Mouse (Mus musculus): ENCODE results near the gene Acer3. TPM values are rescaled to one million over a fixed set of nuclear protein-coding genes. Genes with fewer than 3 reads are reported as not detected.

Gene Acer3
- total and polyA plus RNA-seq, 2 experiments from 2014 or later: 18.1 to 26.8 TPM

DNA sequence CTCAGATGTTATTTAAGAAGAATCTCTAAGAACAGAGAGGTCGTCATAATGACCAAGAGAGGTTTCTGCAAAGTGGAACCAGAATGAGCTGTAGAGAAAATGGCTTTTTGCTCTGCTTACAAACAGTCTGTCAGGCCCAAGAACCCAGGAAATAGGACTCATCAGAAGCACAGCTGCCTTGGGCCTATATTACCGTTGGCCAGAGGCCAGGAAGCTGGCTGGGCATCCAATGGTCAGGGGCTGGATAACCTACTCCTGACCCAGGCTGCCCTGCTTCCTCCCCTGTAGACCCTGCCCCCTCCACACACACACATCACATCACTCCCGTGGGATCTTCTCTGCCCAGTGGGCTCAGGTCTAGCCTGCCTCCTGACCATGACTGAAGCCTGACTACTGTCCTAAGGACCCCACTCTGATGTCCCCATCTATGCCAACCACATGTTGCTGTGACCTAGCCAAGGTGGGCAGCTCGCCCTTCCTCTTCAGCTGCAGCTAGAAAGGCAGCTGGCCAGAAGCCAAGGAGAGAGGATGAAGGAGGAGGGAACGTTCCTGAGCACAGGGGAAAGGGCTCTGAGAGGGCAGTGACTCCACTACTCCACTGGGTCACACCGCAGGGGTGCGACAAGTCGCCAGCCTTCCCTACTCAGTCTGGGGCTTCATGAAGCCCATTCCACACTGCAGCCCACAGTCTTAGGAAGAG lies 160.8 kb downstream of the Acer3 start:
- no peak overlapping the region for H3K4me2 ChIP-seq (ENCODE audit: low read depth, low read length)
- no peaks in the 10 kb centered on the region for H3K36me3 ChIP-seq (ENCODE audit: insufficient read depth, low read length)
- TF ChIP-seq CTCF (IDR thresholded peaks at IDR 0.05; ENCODE audit: low read depth): no peak
- no peak overlapping the region for H3K9ac ChIP-seq (replicated peaks; ENCODE audit: low read length)
- H3K4me3 ChIP-seq (ENCODE audit: low read length): no peak overlapping the region
- peak; percentile 42 for DNase-seq (ENCODE audit: low spot score)
- WGBS: 49% methylated on average over 8 of the region's 8 CpGs
- peaks cover 18% of the 10 kb centered on the region for H3K4me1 ChIP-seq (ENCODE audit: insufficient read depth, low read length)
- no peak overlapping the region; the same call in 1 of the 2 replicates for H3K27ac ChIP-seq
- H3K27me3 ChIP-seq (ENCODE audit: insufficient read depth, low read length): no peaks in the 10 kb centered on the region
- ATAC-seq: no peak
- H3K9me3 ChIP-seq (ENCODE audit: low read length): no peaks in the 10 kb centered on the region

DNA sequence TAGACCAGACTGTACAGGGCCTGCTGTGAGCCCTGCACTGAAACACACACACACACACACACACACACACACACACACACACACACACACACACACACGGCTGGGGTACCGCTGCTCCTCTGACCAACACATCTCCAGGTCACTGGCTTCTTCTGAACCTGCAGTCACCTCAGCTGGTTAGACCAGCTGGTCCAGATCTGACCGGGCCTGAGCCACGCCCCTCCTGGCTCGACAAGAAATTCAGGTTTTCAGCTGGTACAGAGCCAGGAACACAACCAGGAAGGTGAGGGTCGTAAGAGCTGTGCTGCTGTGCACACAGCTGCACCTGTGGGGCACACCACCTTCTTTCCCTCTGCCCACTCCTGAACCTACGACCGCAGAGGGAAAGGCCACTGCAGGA lies 162.5 kb downstream of the Acer3 start:
- no peaks in the 10 kb centered on the region for H3K36me3 ChIP-seq (ENCODE audit: insufficient read depth, low read length)
- ATAC-seq (no peak), DNase-seq (ENCODE audit: low spot score) (no peak)
- H3K27ac ChIP-seq: no peak overlapping the region
- no peak overlapping the region for H3K4me3 ChIP-seq (ENCODE audit: low read length)
- WGBS: 61% methylated on average over 8 of the region's 8 CpGs
- H3K9me3 ChIP-seq (ENCODE audit: low read length): no peaks in the 10 kb centered on the region
- peaks cover 13% of the 10 kb centered on the region for H3K4me1 ChIP-seq (ENCODE audit: insufficient read depth, low read length)
- TF ChIP-seq CTCF (IDR thresholded peaks at IDR 0.05; ENCODE audit: low read depth): no peak
- no peaks in the 10 kb centered on the region for H3K27me3 ChIP-seq (ENCODE audit: insufficient read depth, low read length)
- H3K4me2 ChIP-seq (ENCODE audit: low read depth, low read length): no peak overlapping the region
- H3K9ac ChIP-seq (replicated peaks; ENCODE audit: low read length): no peak overlapping the region

DNA sequence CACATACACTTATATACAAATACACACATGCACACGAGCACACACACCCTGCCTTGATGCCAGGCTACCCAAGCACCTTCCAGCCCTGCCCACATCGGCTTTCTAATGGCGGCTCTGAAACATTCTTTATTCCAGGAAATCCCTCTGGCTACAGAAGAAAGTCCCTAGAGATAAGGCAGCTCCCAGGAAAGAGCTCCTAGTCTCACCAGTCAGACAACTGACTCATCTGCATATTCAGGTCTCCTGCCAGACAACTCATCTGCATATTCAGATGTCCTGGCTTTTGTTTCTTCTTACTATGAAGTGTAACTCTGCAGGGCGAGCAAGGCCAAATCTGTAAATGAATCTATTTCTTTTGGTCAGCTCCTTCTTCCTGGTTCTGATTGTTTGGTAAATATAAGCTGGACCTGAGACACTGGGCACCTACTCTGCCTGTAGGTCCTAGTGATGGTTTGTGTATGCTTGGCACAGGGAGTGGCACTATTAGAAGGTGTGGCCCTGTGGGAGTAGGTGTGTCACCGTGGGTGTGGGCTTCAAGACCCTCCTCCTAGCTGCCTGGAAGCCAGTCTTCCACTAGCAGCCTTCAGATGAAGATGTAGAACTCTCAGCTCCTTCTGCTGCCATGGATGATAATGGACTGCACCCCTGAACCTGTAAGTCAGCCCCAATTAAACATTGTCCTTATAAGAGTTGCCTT lies 163.2 kb downstream of the Acer3 start:
- Histone ChIP-seq H3K4me1 (ENCODE audit: insufficient read depth, low read length) (peaks cover 13% of the 10 kb centered on the region), H3K36me3 (ENCODE audit: insufficient read depth, low read length) (no peaks in the 10 kb centered on the region), H3K4me2 (ENCODE audit: low read depth, low read length) (no peak overlapping the region), H3K4me3 (ENCODE audit: low read length) (no peak overlapping the region), H3K9ac (replicated peaks; ENCODE audit: low read length) (no peak overlapping the region), H3K27ac (no peak overlapping the region), H3K27me3 (ENCODE audit: insufficient read depth, low read length) (no peaks in the 10 kb centered on the region), H3K9me3 (ENCODE audit: low read length) (no peaks in the 10 kb centered on the region)
- ATAC-seq (no peak), DNase-seq (ENCODE audit: low spot score) (no peak)
- no peak for TF ChIP-seq CTCF (IDR thresholded peaks at IDR 0.05; ENCODE audit: low read depth)
- 38% methylated on average over 5 of the region's 5 CpGs for WGBS

Other genes with a start within 250 kb of the Acer3 start
- gene Myo7a, start 201.7 kb downstream of the Acer3 start, total RNA-seq (2014; rRNA removed): 42.1 and 50.8 TPM in 2 replicates
- gene Myo7a, start 201.7 kb downstream of the Acer3 start, polyA plus RNA-seq (2015; fragmentation: Nextera tagmentation; extraction: Ambion mirVana): 10.7 and 11.9 TPM in 2 replicates
- 0.07 and 0.47 TPM in 2 replicates for gene Omp, start 175.7 kb downstream of the Acer3 start, total RNA-seq (2014; rRNA removed)
- gene Omp, start 175.7 kb downstream of the Acer3 start, polyA plus RNA-seq (2015; fragmentation: Nextera tagmentation; extraction: Ambion mirVana): 0.48 and 0.49 TPM in 2 replicates
- gene Capn5, start 142.9 kb downstream of the Acer3 start, total RNA-seq (2014; rRNA removed): 48.5 and 59.0 TPM in 2 replicates
- gene Capn5, start 142.9 kb downstream of the Acer3 start, polyA plus RNA-seq (2015; fragmentation: Nextera tagmentation; extraction: Ambion mirVana): 20.2 and 23.0 TPM in 2 replicates
- 1.2 and 1.5 TPM in 2 replicates for gene B3gnt6, start 121.7 kb downstream of the Acer3 start, total RNA-seq (2014; rRNA removed)
- gene B3gnt6, start 121.7 kb downstream of the Acer3 start, polyA plus RNA-seq (2015; fragmentation: Nextera tagmentation; extraction: Ambion mirVana): 0.76 and 1.2 TPM in 2 replicates
- gene Tsku, start 40.1 kb upstream of the Acer3 start, total RNA-seq (2014; rRNA removed): 37.6 and 48.8 TPM in 2 replicates
- gene Tsku, start 40.1 kb upstream of the Acer3 start, polyA plus RNA-seq (2015; fragmentation: Nextera tagmentation; extraction: Ambion mirVana): 9.4 and 11.1 TPM in 2 replicates
- gene Gucy2d, start 119.2 kb upstream of the Acer3 start, total RNA-seq (2014; rRNA removed): 0.18 TPM in 1 of 2 replicates, not detected in the other
- 0.18 and 0.20 TPM in 2 replicates for gene Gucy2d, start 119.2 kb upstream of the Acer3 start, polyA plus RNA-seq (2015; fragmentation: Nextera tagmentation; extraction: Ambion mirVana)
- gene Lrrc32, start 168.1 kb upstream of the Acer3 start, total RNA-seq (2014; rRNA removed): 6.4 and 9.1 TPM in 2 replicates
- gene Lrrc32, start 168.1 kb upstream of the Acer3 start, polyA plus RNA-seq (2015; fragmentation: Nextera tagmentation; extraction: Ambion mirVana): 3.9 and 4.7 TPM in 2 replicates

Measured in hindbrain, postnatal 0 days (tissue).